Mouse (Mus musculus): ENCODE results near the gene Rilp. TPM values are rescaled to one million over a fixed set of nuclear protein-coding genes. Genes with fewer than 3 reads are reported as not detected.
A peak's percentile ranks its signal among the peaks of the same experiment; 100 is the strongest.

Gene Rilp
- polyA plus RNA-seq, 1 experiment: 1.6 TPM

DNA sequence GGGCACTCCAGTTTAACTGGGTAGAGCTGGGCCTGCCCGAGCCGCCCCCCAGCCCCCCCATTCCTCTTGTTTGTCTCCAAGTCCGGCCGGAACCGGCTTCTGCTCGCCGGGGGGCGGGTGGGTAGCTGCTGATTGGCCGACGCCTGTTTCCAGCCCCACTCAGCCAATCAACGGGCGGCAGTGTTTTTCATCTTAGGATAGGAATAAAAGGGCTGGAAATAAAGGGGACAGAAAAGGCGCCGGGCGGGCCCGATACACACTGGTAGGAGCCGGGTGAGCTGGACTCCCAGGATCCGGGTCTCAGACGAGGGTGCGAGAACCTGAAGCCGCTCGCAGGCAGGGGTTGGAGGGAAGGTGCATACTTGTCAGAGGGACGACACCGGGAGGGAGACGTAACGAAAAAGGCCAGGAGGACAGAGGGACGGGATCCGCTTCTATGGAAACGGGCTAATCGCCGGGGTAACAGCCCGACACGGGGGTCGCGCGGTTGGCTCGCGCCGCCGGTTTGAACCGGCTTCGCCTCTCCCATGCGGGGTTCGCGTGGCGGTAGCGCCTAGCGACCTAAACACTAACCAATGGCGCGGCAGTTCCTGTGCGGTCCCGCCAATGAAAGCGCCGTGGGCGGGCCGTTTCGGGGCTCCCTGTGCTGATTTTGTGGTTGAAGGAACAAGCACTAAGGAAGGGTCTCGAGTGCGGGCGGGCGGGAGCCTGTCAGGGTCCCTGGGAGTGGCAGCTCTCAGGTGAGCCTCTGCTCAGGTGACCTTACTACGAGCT lies 21.8 kb downstream of the Rilp start, which contains the start of gene Slc43a2:
TSS of gene Slc43a2 (plus strand) at position 226 of the 774 bp plus-strand sequence.
- H3K27ac ChIP-seq (ENCODE audit: insufficient read depth, low read length): peak within 1 kb of the TSS; percentile 90
- H3K4me3 ChIP-seq (ENCODE audit: extremely low read depth, insufficient read depth, insufficient read length): peak within 1 kb of the TSS; percentile 67
- H3K27me3 ChIP-seq (ENCODE audit: control insufficient read depth, insufficient read depth, low read length): no peaks in the 10 kb centered on the region
- peaks cover 16% of the 10 kb centered on the region for H3K4me1 ChIP-seq (ENCODE audit: control insufficient read depth, insufficient read depth, insufficient read length)
- WGBS: under 1% methylated on average over 62 of the region's 62 CpGs
- no peaks in the 10 kb centered on the region for H3K36me3 ChIP-seq (ENCODE audit: control insufficient read depth, insufficient read depth, low read length)
- TF ChIP-seq CTCF (IDR thresholded peaks at IDR 0.05; ENCODE audit: extremely low read depth, insufficient read depth, insufficient read length, insufficient replicate concordance): no peak
- TF ChIP-seq POLR2A (IDR thresholded peaks at IDR 0.05; ENCODE audit: low read depth, low read length): peak; percentile 34
- peak in 1 of 2 experiments; percentile 92 for DNase-seq (ENCODE audit: low read depth in 1 of 2, low spot score in 2 of 2)

GRCm38 (mm10) chr11:75532340-75533277 lies 22.7 kb downstream of the Rilp start:
- WGBS: 2% methylated on average over 38 of the region's 38 CpGs
- H3K4me1 ChIP-seq (ENCODE audit: control insufficient read depth, insufficient read depth, insufficient read length): peaks cover 17% of the 10 kb centered on the region

GRCm38 (mm10) chr11:75533314-75534015 lies 23.6 kb downstream of the Rilp start:
- WGBS: 26% methylated on average over 6 of the region's 6 CpGs
- Histone ChIP-seq H3K4me3 (ENCODE audit: extremely low read depth, insufficient read depth, insufficient read length) (peak overlapping the region; percentile 67), H3K27me3 (ENCODE audit: control insufficient read depth, insufficient read depth, low read length) (no peaks in the 10 kb centered on the region), H3K36me3 (ENCODE audit: control insufficient read depth, insufficient read depth, low read length) (0 out of 2 replicates have a peak, but pooled peaks cover 1% of the 10 kb centered on the region), H3K27ac (ENCODE audit: insufficient read depth, low read length) (peak overlapping the region; percentile 98), H3K4me1 (ENCODE audit: control insufficient read depth, insufficient read depth, insufficient read length) (peaks cover 26% of the 10 kb centered on the region)
- DNase-seq (ENCODE audit: low read depth in 1 of 2, low spot score in 2 of 2): no peak
- no peak for TF ChIP-seq POLR2A (IDR thresholded peaks at IDR 0.05; ENCODE audit: low read depth, low read length)
- TF ChIP-seq CTCF (IDR thresholded peaks at IDR 0.05; ENCODE audit: extremely low read depth, insufficient read depth, insufficient read length, insufficient replicate concordance): no peak

More at GRCm38 (mm10) chr11:75532340-75533277, 22.7 kb downstream of the Rilp start:
- TF ChIP-seq POLR2A (IDR thresholded peaks at IDR 0.05; ENCODE audit: low read depth, low read length) (peak; percentile 39; the same call in 1 of the 2 replicates), CTCF (IDR thresholded peaks at IDR 0.05; ENCODE audit: extremely low read depth, insufficient read depth, insufficient read length, insufficient replicate concordance) (no peak)
- Histone ChIP-seq H3K36me3 (ENCODE audit: control insufficient read depth, insufficient read depth, low read length) (0 out of 2 replicates have a peak, but pooled peaks cover 1% of the 10 kb centered on the region), H3K27me3 (ENCODE audit: control insufficient read depth, insufficient read depth, low read length) (no peaks in the 10 kb centered on the region), H3K4me3 (ENCODE audit: extremely low read depth, insufficient read depth, insufficient read length) (peak overlapping the region; percentile 67), H3K27ac (ENCODE audit: insufficient read depth, low read length) (peak overlapping the region; percentile 98)
- peak in 1 of 2 experiments; percentile 65 for DNase-seq (ENCODE audit: low read depth in 1 of 2, low spot score in 2 of 2)

GRCm38 (mm10) chr11:75534286-75535033 lies 24.6 kb downstream of the Rilp start:
- WGBS: 47% methylated on average over 4 of the region's 4 CpGs
- peak overlapping the region; percentile 98 for H3K27ac ChIP-seq (ENCODE audit: insufficient read depth, low read length)
- no peak for DNase-seq (ENCODE audit: low read depth in 1 of 2, low spot score in 2 of 2)
- no peak for TF ChIP-seq POLR2A (IDR thresholded peaks at IDR 0.05; ENCODE audit: low read depth, low read length)
- no peak for TF ChIP-seq CTCF (IDR thresholded peaks at IDR 0.05; ENCODE audit: extremely low read depth, insufficient read depth, insufficient read length, insufficient replicate concordance)
- no peak overlapping the region for H3K4me3 ChIP-seq (ENCODE audit: extremely low read depth, insufficient read depth, insufficient read length)
- H3K4me1 ChIP-seq (ENCODE audit: control insufficient read depth, insufficient read depth, insufficient read length): peaks cover 34% of the 10 kb centered on the region
- H3K36me3 ChIP-seq (ENCODE audit: control insufficient read depth, insufficient read depth, low read length): 0 out of 2 replicates have a peak, but pooled peaks cover 1% of the 10 kb centered on the region
- H3K27me3 ChIP-seq (ENCODE audit: control insufficient read depth, insufficient read depth, low read length): no peaks in the 10 kb centered on the region

DNA sequence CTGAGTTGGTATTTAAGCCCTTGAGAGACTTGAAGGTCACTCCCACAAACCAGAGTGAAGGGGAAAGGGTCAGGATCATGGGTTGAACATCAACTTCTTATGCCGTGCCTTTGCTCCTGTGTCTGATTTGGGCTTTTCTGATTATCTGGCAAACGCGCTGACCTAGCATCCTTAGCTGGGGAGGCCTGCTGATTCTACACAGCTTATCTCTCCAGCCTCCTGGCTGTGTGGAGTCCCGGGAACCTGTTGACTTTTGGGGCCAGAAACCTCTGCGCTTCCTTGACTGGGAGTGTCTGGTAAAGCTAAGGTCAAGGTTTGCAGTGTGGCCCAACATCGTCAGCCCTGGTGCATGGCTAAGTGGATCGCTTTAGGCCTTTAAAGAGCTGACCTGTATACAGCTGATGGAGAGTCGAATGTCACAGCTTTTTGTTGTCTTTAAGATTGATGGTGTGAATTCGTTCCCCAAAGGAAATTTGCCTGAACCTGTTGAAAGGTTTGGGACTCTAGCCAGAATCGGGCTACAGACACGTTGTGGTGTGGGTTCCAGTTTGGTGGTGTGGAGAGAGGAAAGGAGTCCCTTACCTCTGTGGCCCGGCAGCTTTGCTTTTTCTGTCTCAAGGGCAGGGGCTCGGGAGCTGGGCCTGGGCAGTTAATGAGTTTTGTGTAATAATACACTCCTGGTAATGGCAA lies 25.4 kb downstream of the Rilp start:
- WGBS: 61% methylated on average over 13 of the region's 13 CpGs
- Histone ChIP-seq H3K4me1 (ENCODE audit: control insufficient read depth, insufficient read depth, insufficient read length) (peaks cover 37% of the 10 kb centered on the region), H3K27me3 (ENCODE audit: control insufficient read depth, insufficient read depth, low read length) (no peaks in the 10 kb centered on the region), H3K4me3 (ENCODE audit: extremely low read depth, insufficient read depth, insufficient read length) (no peak overlapping the region), H3K36me3 (ENCODE audit: control insufficient read depth, insufficient read depth, low read length) (peaks cover 3% of the 10 kb centered on the region; the same call in 1 of the 2 replicates), H3K27ac (ENCODE audit: insufficient read depth, low read length) (0 out of 2 replicates have a peak overlapping the region, but pooled peaks have one; percentile 8)
- TF ChIP-seq POLR2A (IDR thresholded peaks at IDR 0.05; ENCODE audit: low read depth, low read length) (no peak), CTCF (IDR thresholded peaks at IDR 0.05; ENCODE audit: extremely low read depth, insufficient read depth, insufficient read length, insufficient replicate concordance) (no peak)
- DNase-seq (ENCODE audit: low read depth in 1 of 2, low spot score in 2 of 2): no peak

Measured in spleen, adult 2 months (tissue).